Mouse (Mus musculus): ENCODE measurements at regions not wholly inside any gene's neighbourhood (a gene's known extent, or its start where the extent isn't known, plus 50 kb on each side); places are given as distances from the start of the nearest gene placed in this dataset.

GRCm38 (mm10) chr13:72283701-72284100 lies 320.2 kb upstream of the Irx1 start:
- in situ Hi-C loops (cut with MboI; ENCODE audit: low sequenced_read_pairs in 2 of 2, unreplicated experiment in 2 of 2), result no loop called here
- H3K27ac ChIP-seq (ENCODE audit: insufficient read depth, low read depth, low read length, poor library complexity, severe bottlenecking), result no peak overlapping the region
- no peak for TF ChIP-seq HCFC1 (IDR thresholded peaks at IDR 0.05; ENCODE audit: borderline replicate concordance, insufficient read depth, low read length)
- TF ChIP-seq ZC3H11A (IDR thresholded peaks at IDR 0.05; ENCODE audit: borderline replicate concordance, low read depth, low read length), result no peak
- TF ChIP-seq MAFK (IDR thresholded peaks at IDR 0.05; ENCODE audit: insufficient read depth, low read depth, low read length), result no peak
- TF ChIP-seq CHD2 (IDR thresholded peaks at IDR 0.05; ENCODE audit: low read depth, low read length), result no peak
- TF ChIP-seq ZNF384 (IDR thresholded peaks at IDR 0.05; ENCODE audit: low read depth, low read length), result no peak
- H3K9me3 ChIP-seq (ENCODE audit: control insufficient read depth, insufficient read depth, low read depth, low read length), result no peaks in the 10 kb centered on the region
- no peaks in the 10 kb centered on the region for H3K4me1 ChIP-seq (ENCODE audit: control insufficient read depth in 2 of 2, insufficient read depth in 2 of 2, low read length in 2 of 2, poor library complexity in 1 of 2)
- H3K36me3 ChIP-seq (ENCODE audit: control insufficient read depth, insufficient read depth, low read length, poor library complexity, severe bottlenecking), result no peaks in the 10 kb centered on the region
- H3K9ac ChIP-seq (ENCODE audit: insufficient read depth, low read depth, low read length, poor library complexity, severe bottlenecking), result no peak overlapping the region
- DNase-seq (ENCODE audit: low read depth, low spot score), result no peak
- H3K4me3 ChIP-seq (ENCODE audit: insufficient read depth in 1 of 2, low read depth in 1 of 2, low read length in 2 of 2, poor library complexity in 1 of 2, severe bottlenecking in 1 of 2), result no peak overlapping the region

DNA sequence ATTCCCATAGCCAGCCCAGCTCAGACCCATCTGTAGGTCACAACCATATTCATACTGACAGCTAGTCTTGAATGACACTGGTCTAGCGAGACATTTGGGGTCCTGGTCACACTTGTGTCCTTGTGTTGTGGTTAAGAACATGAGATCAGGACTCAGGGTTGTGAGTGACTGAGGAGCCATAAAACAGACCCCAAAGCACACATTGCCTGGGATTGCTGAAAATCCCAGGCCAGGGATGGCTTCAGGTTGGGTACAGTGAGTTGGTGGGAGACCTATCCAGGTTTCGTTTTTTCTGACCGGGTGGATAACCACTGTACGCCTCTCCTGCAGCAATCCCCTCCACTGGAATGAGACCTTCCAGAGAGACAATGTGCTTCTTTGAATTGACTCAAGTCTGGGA lies 322.8 kb upstream of the Irx1 start:
- no peak overlapping the region for H3K27ac ChIP-seq (ENCODE audit: insufficient read depth, low read depth, low read length, poor library complexity, severe bottlenecking)
- no peaks in the 10 kb centered on the region for H3K36me3 ChIP-seq (ENCODE audit: control insufficient read depth, insufficient read depth, low read length, poor library complexity, severe bottlenecking)
- H3K9ac ChIP-seq (ENCODE audit: insufficient read depth, low read depth, low read length, poor library complexity, severe bottlenecking), result no peak overlapping the region
- DNase-seq (ENCODE audit: low read depth, low spot score), result no peak
- no peaks in the 10 kb centered on the region for H3K4me1 ChIP-seq (ENCODE audit: control insufficient read depth in 2 of 2, insufficient read depth in 2 of 2, low read length in 2 of 2, poor library complexity in 1 of 2)
- H3K9me3 ChIP-seq (ENCODE audit: control insufficient read depth, insufficient read depth, low read depth, low read length), result no peaks in the 10 kb centered on the region
- TF ChIP-seq ZC3H11A (IDR thresholded peaks at IDR 0.05; ENCODE audit: borderline replicate concordance, low read depth, low read length) (no peak), CHD2 (IDR thresholded peaks at IDR 0.05; ENCODE audit: low read depth, low read length) (no peak), ZNF384 (IDR thresholded peaks at IDR 0.05; ENCODE audit: low read depth, low read length) (no peak), HCFC1 (IDR thresholded peaks at IDR 0.05; ENCODE audit: borderline replicate concordance, insufficient read depth, low read length) (no peak), MAFK (IDR thresholded peaks at IDR 0.05; ENCODE audit: insufficient read depth, low read depth, low read length) (no peak)
- no peak overlapping the region for H3K4me3 ChIP-seq (ENCODE audit: insufficient read depth in 1 of 2, low read depth in 1 of 2, low read length in 2 of 2, poor library complexity in 1 of 2, severe bottlenecking in 1 of 2)
- in situ Hi-C loops (cut with MboI; ENCODE audit: low sequenced_read_pairs in 2 of 2, unreplicated experiment in 2 of 2), result no loop called here

DNA sequence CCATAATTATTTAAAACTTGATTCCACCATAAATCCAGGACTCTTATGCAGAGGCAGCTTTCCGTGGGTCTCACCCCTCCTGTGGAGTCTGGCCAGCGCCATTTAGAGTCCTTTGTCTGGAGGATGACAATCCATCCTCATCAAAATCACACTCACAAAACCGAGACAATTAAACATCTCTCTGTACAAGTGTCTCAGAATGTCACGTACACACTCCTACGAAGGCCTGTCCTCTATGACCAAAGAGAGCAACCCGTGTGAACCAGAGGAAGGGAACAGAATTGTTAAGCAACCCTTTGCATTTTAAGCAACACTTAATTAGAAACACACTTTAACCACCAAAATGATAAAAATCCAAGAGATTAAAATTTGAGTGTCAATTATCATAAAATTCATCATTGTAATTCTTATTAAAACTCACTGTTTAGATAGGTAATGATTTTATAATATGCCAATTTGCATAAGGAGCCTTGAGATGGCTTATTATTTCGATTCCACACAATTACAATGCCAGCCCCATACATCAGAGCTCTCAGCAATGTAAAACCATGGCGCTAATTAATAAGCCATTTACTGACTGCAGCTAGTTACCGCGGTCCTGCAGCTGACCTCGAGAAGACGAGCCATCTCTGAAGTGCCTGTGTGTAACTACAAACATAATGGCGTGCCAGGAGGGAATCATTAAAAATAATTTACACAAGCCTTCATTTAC lies 325.0 kb upstream of the Irx1 start:
- Histone ChIP-seq H3K27ac (ENCODE audit: insufficient read depth, low read depth, low read length, poor library complexity, severe bottlenecking) (no peak overlapping the region), H3K9me3 (ENCODE audit: control insufficient read depth, insufficient read depth, low read depth, low read length) (no peaks in the 10 kb centered on the region), H3K9ac (ENCODE audit: insufficient read depth, low read depth, low read length, poor library complexity, severe bottlenecking) (no peak overlapping the region), H3K36me3 (ENCODE audit: control insufficient read depth, insufficient read depth, low read length, poor library complexity, severe bottlenecking) (no peaks in the 10 kb centered on the region), H3K4me3 (ENCODE audit: insufficient read depth in 1 of 2, low read depth in 1 of 2, low read length in 2 of 2, poor library complexity in 1 of 2, severe bottlenecking in 1 of 2) (no peak overlapping the region), H3K4me1 (ENCODE audit: control insufficient read depth in 2 of 2, insufficient read depth in 2 of 2, low read length in 2 of 2, poor library complexity in 1 of 2) (no peaks in the 10 kb centered on the region)
- no peak for DNase-seq (ENCODE audit: low read depth, low spot score)
- in situ Hi-C loops (cut with MboI; ENCODE audit: low sequenced_read_pairs in 2 of 2, unreplicated experiment in 2 of 2), result no loop called here
- TF ChIP-seq HCFC1 (IDR thresholded peaks at IDR 0.05; ENCODE audit: borderline replicate concordance, insufficient read depth, low read length), result no peak
- no peak for TF ChIP-seq MAFK (IDR thresholded peaks at IDR 0.05; ENCODE audit: insufficient read depth, low read depth, low read length)
- no peak for TF ChIP-seq CHD2 (IDR thresholded peaks at IDR 0.05; ENCODE audit: low read depth, low read length)
- no peak for TF ChIP-seq ZC3H11A (IDR thresholded peaks at IDR 0.05; ENCODE audit: borderline replicate concordance, low read depth, low read length)
- no peak for TF ChIP-seq ZNF384 (IDR thresholded peaks at IDR 0.05; ENCODE audit: low read depth, low read length)

GRCm38 (mm10) chr13:72289093-72289501 lies 325.6 kb upstream of the Irx1 start:
- no peak overlapping the region for H3K9ac ChIP-seq (ENCODE audit: insufficient read depth, low read depth, low read length, poor library complexity, severe bottlenecking)
- H3K27ac ChIP-seq (ENCODE audit: insufficient read depth, low read depth, low read length, poor library complexity, severe bottlenecking), result no peak overlapping the region
- no peaks in the 10 kb centered on the region for H3K4me1 ChIP-seq (ENCODE audit: control insufficient read depth in 2 of 2, insufficient read depth in 2 of 2, low read length in 2 of 2, poor library complexity in 1 of 2)
- no peaks in the 10 kb centered on the region for H3K36me3 ChIP-seq (ENCODE audit: control insufficient read depth, insufficient read depth, low read length, poor library complexity, severe bottlenecking)
- no peak for TF ChIP-seq HCFC1 (IDR thresholded peaks at IDR 0.05; ENCODE audit: borderline replicate concordance, insufficient read depth, low read length)
- TF ChIP-seq MAFK (IDR thresholded peaks at IDR 0.05; ENCODE audit: insufficient read depth, low read depth, low read length), result no peak
- no peak for TF ChIP-seq ZNF384 (IDR thresholded peaks at IDR 0.05; ENCODE audit: low read depth, low read length)
- no peak for TF ChIP-seq CHD2 (IDR thresholded peaks at IDR 0.05; ENCODE audit: low read depth, low read length)
- TF ChIP-seq ZC3H11A (IDR thresholded peaks at IDR 0.05; ENCODE audit: borderline replicate concordance, low read depth, low read length), result no peak
- no peaks in the 10 kb centered on the region for H3K9me3 ChIP-seq (ENCODE audit: control insufficient read depth, insufficient read depth, low read depth, low read length)
- no peak for DNase-seq (ENCODE audit: low read depth, low spot score)
- in situ Hi-C loops (cut with MboI; ENCODE audit: low sequenced_read_pairs in 2 of 2, unreplicated experiment in 2 of 2), result no loop called here
- no peak overlapping the region for H3K4me3 ChIP-seq (ENCODE audit: insufficient read depth in 1 of 2, low read depth in 1 of 2, low read length in 2 of 2, poor library complexity in 1 of 2, severe bottlenecking in 1 of 2)

Measured in ES-E14 (cell line).